Mouse (Mus musculus): ENCODE results near the gene Arhgap24. TPM values are rescaled to one million over a fixed set of nuclear protein-coding genes. Genes with fewer than 3 reads are reported as not detected.
"Not testable (repeated sequence)": the region's sequence is repeated elsewhere in the genome, so short reads cannot be mapped to it uniquely, and the experiment has no call there.

Arhgap24 gene
- polyA plus RNA-seq, 1 experiment: 12.5 TPM

GRCm38 (mm10) chr5:102920199-102920598 is 439.0 kb downstream of the Arhgap24 start:
- no peak overlapping the region for H3ac ChIP-seq (ENCODE audit: control insufficient read depth, insufficient read length)
- no peaks in the 10 kb centered on the region for H3K36me3 ChIP-seq (ENCODE audit: control insufficient read depth, insufficient read depth)
- H3K27me3 ChIP-seq (ENCODE audit: control insufficient read depth, insufficient read depth, insufficient read length): no peaks in the 10 kb centered on the region
- no peak for TF ChIP-seq USF1 (IDR thresholded peaks at IDR 0.05; ENCODE audit: low read depth)
- no peak overlapping the region for H3K4me3 ChIP-seq
- no peak overlapping the region for H3K4me2 ChIP-seq (ENCODE audit: low read depth)
- H3K79me2 ChIP-seq (ENCODE audit: control insufficient read depth, insufficient read depth): no peaks in the 10 kb centered on the region

- Histone ChIP-seq H3K27me3 (ENCODE audit: control insufficient read depth, insufficient read depth, insufficient read length) (no peaks in the 10 kb centered on the region), H3ac (ENCODE audit: control insufficient read depth, insufficient read length) (no peak overlapping the region), H3K36me3 (ENCODE audit: control insufficient read depth, insufficient read depth) (no peaks in the 10 kb centered on the region), H3K79me2 (ENCODE audit: control insufficient read depth, insufficient read depth) (no peaks in the 10 kb centered on the region), H3K4me3 (no peak overlapping the region), H3K4me2 (ENCODE audit: low read depth) (no peak overlapping the region)
- no peak for TF ChIP-seq POLR2AphosphoS2 (IDR thresholded peaks at IDR 0.05; ENCODE audit: insufficient read length, low read depth)
- TF ChIP-seq E2F4 (IDR thresholded peaks at IDR 0.05; ENCODE audit: insufficient read depth): no peak
- no peak for TF ChIP-seq SRF (IDR thresholded peaks at IDR 0.05; ENCODE audit: control insufficient read depth, insufficient read length, low read depth)
- TF ChIP-seq TCF12 (IDR thresholded peaks at IDR 0.05; ENCODE audit: insufficient read depth, poor library complexity, severe bottlenecking): no peak
- no peak for TF ChIP-seq POLR2A (IDR thresholded peaks at IDR 0.05; ENCODE audit: insufficient read length, low read depth)
- TF ChIP-seq CEBPB (IDR thresholded peaks at IDR 0.05; ENCODE audit: insufficient read depth, poor library complexity, severe bottlenecking): no peak
- no peak for TF ChIP-seq USF1 (IDR thresholded peaks at IDR 0.05; ENCODE audit: low read depth)
- TF ChIP-seq MYOD1 (IDR thresholded peaks at IDR 0.05; ENCODE audit: control insufficient read depth in 1 of 3, insufficient read length in 2 of 3, low read depth in 2 of 3): no peak
- TF ChIP-seq MAX (IDR thresholded peaks at IDR 0.05; ENCODE audit: low read depth): no peak
- TF ChIP-seq MYOG (IDR thresholded peaks at IDR 0.05; ENCODE audit: control insufficient read depth in 1 of 3, insufficient read depth in 1 of 3, insufficient read length in 2 of 3, low read depth in 2 of 3): no peak
- TF ChIP-seq REST (IDR thresholded peaks at IDR 0.05; ENCODE audit: insufficient read depth, insufficient read length): no peak
Measured at GRCm38 (mm10) chr5:102926786-102927185, 445.6 kb downstream of the Arhgap24 start.

- Histone ChIP-seq H3ac (ENCODE audit: control insufficient read depth, insufficient read length) (no peak overlapping the region), H3K4me2 (ENCODE audit: low read depth) (no peak overlapping the region), H3K79me2 (ENCODE audit: control insufficient read depth, insufficient read depth) (no peaks in the 10 kb centered on the region), H3K4me3 (no peak overlapping the region), H3K36me3 (ENCODE audit: control insufficient read depth, insufficient read depth) (no peaks in the 10 kb centered on the region), H3K27me3 (ENCODE audit: control insufficient read depth, insufficient read depth, insufficient read length) (no peaks in the 10 kb centered on the region)
- TF ChIP-seq POLR2A (IDR thresholded peaks at IDR 0.05; ENCODE audit: insufficient read length, low read depth) (no peak), TCF3 (IDR thresholded peaks at IDR 0.05; ENCODE audit: insufficient read length, low read depth) (no peak)
Measured at GRCm38 (mm10) chr5:102930161-102930560, 449.0 kb downstream of the Arhgap24 start.

GRCm38 (mm10) chr5:102943864-102944630 is 462.9 kb downstream of the Arhgap24 start:
- H3K27me3 ChIP-seq (ENCODE audit: control insufficient read depth, insufficient read depth, insufficient read length); H3K4me3 ChIP-seq; H3K4me2 ChIP-seq (ENCODE audit: low read depth); H3K79me2 ChIP-seq (ENCODE audit: control insufficient read depth, insufficient read depth); H3K36me3 ChIP-seq (ENCODE audit: control insufficient read depth, insufficient read depth); H3ac ChIP-seq (ENCODE audit: control insufficient read depth, insufficient read length): not testable (repeated sequence)

- H3K36me3 ChIP-seq (ENCODE audit: control insufficient read depth, insufficient read depth): no peaks in the 10 kb centered on the region
Measured at GRCm38 (mm10) chr5:102946625-102947024, 465.4 kb downstream of the Arhgap24 start.

More at GRCm38 (mm10) chr5:102946625-102947024, 465.4 kb downstream of the Arhgap24 start:
- TF ChIP-seq POLR2AphosphoS2 (IDR thresholded peaks at IDR 0.05; ENCODE audit: insufficient read length, low read depth): no peak
- no peak for TF ChIP-seq CEBPB (IDR thresholded peaks at IDR 0.05; ENCODE audit: insufficient read depth, poor library complexity, severe bottlenecking)
- TF ChIP-seq MYOD1 (IDR thresholded peaks at IDR 0.05; ENCODE audit: control insufficient read depth in 1 of 3, insufficient read length in 2 of 3, low read depth in 2 of 3): no peak
- no peak for TF ChIP-seq TCF3 (IDR thresholded peaks at IDR 0.05; ENCODE audit: insufficient read length, low read depth)
- TF ChIP-seq TCF12 (IDR thresholded peaks at IDR 0.05; ENCODE audit: insufficient read depth, poor library complexity, severe bottlenecking): no peak
- TF ChIP-seq MAX (IDR thresholded peaks at IDR 0.05; ENCODE audit: low read depth): no peak
- TF ChIP-seq REST (IDR thresholded peaks at IDR 0.05; ENCODE audit: insufficient read depth, insufficient read length): no peak
- TF ChIP-seq MYOG (IDR thresholded peaks at IDR 0.05; ENCODE audit: control insufficient read depth in 1 of 3, insufficient read depth in 1 of 3, insufficient read length in 2 of 3, low read depth in 2 of 3): no peak
- no peak for TF ChIP-seq USF1 (IDR thresholded peaks at IDR 0.05; ENCODE audit: low read depth)
- no peak for TF ChIP-seq POLR2A (IDR thresholded peaks at IDR 0.05; ENCODE audit: insufficient read length, low read depth)
- Histone ChIP-seq H3K79me2 (ENCODE audit: control insufficient read depth, insufficient read depth) (no peaks in the 10 kb centered on the region), H3K4me3 (no peak overlapping the region), H3K4me2 (ENCODE audit: low read depth) (no peak overlapping the region), H3ac (ENCODE audit: control insufficient read depth, insufficient read length) (no peak overlapping the region), H3K27me3 (ENCODE audit: control insufficient read depth, insufficient read depth, insufficient read length) (no peaks in the 10 kb centered on the region)

Data from myocyte (in vitro differentiated cells).